Mouse (Mus musculus): ENCODE measurements at regions not wholly inside any gene's neighbourhood (a gene's known extent, or its start where the extent isn't known, plus 50 kb on each side); places are given as distances from the start of the nearest gene placed in this dataset.

GRCm38 (mm10) chr10:37694041-37694690 lies 555.4 kb upstream of the Marcks start:
- no peak for DNase-seq

DNA sequence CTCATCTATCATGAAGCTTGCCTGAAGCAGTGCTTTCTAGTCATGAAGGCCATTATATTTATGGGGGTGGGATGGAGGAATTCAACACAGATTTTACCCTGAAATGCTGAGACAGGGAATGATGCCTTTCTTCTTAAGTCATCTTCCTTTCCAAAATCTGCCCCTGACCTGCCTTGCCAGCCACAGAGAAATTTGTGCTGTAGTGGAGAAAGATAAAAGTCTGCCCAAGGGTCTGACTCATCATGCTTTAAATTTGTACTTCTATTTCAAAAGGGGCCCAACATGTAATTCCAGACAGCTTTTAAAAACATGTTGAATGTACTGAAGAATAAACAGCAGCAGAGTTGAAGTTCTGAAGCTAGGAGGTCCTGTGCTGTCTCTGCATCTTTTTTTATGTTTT lies 554.1 kb upstream of the Marcks start:
- DNase-seq = no peak

GRCm38 (mm10) chr10:37691939-37692338 lies 553.2 kb upstream of the Marcks start:
- peak; percentile 8 for DNase-seq

DNA sequence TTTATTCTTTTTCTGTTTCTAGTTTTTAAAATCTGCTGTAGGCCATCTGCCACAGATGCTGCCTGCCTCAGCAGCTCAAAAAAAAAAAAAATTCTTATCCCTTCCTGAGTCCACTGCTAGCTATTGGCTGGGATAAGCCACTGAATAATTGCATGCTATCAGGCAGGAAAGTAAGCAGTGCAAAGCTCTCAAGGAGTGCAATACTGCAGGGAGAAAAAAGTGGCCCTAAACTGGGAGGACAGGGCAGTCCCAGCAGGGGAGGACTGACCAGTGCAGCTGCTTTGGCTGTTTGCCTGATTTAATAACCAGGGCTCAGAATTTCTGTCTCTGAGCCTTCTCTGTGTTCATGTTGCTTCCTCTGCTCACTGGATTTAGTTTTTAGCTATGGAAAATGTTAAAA lies 544.4 kb upstream of the Marcks start:
- no peak for DNase-seq

DNA sequence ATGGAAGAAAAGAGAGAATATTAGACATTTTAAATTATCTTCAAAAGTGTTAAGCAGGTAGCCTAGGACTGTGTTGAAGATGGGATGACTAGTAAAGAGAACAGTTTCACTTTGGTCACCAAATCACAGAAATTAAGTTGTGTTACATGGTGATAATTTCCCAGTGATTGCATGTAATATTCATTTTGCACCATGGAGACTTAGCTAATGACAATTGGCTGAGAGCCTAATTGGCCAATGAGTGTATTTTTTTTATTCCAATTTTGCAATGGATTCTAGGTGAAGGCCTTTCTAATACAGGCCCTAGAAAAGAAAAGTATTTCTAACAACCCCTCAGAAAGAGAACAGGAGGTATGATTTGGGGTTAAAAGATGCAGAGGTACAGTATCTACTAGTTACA lies 541.9 kb upstream of the Marcks start:
- DNase-seq = no peak

DNA sequence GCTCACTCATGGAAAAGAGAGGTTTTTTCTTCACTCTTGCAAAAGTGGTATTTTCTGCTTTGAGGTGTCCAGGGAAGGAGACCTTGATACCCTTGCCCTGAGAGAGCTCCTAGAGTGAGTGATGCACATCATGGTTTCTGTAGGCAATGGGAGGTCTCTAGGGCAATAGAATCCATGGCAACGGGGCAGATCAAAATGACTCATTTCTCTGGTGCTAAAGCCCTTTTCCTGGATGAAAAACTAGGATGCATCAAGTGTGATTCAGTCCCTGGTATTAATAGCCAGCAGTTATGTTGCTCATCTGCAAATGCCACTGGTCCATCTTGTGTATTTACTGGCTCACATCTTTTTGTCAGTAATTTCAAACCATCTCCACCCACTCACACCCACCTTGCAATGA lies 539.1 kb upstream of the Marcks start:
- no peak for DNase-seq

GRCm38 (mm10) chr10:37668827-37669226 lies 530.1 kb upstream of the Marcks start:
- DNase-seq = no peak

- no peak for DNase-seq
Measured at GRCm38 (mm10) chr10:37667031-37667745, 528.5 kb upstream of the Marcks start.

DNA sequence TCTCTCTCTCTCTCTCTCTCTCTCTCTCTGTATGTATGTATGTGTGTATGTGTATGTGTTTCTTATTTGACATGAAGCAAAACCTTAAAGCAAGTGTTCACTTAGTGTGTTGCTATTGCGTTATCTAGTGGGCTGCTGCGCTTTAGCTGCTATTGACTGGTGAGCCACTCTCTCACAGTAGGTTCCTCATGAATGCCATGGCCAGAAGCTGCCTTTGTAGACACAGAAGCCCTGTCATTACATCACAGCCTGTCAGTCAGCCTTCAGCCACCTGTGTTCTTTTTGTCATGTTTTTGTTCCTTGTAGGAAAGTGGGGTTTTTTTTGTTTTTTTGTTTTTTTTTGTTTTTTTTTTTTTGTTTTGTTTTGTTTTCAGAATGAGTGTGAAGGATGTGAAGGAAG lies 527.8 kb upstream of the Marcks start:
- DNase-seq = no peak

GRCm38 (mm10) chr10:37637001-37637562 lies 498.4 kb upstream of the Marcks start:
- no peak for DNase-seq

GRCm38 (mm10) chr10:37636421-37636820 lies 497.7 kb upstream of the Marcks start:
- DNase-seq = no peak

- no peak for DNase-seq
Measured at GRCm38 (mm10) chr10:37630403-37630802, 491.7 kb upstream of the Marcks start.

GRCm38 (mm10) chr10:37627900-37628299 lies 489.2 kb upstream of the Marcks start:
- no peak for DNase-seq

- no peak for DNase-seq
Measured at GRCm38 (mm10) chr10:37626758-37627201, 488.1 kb upstream of the Marcks start.

DNA sequence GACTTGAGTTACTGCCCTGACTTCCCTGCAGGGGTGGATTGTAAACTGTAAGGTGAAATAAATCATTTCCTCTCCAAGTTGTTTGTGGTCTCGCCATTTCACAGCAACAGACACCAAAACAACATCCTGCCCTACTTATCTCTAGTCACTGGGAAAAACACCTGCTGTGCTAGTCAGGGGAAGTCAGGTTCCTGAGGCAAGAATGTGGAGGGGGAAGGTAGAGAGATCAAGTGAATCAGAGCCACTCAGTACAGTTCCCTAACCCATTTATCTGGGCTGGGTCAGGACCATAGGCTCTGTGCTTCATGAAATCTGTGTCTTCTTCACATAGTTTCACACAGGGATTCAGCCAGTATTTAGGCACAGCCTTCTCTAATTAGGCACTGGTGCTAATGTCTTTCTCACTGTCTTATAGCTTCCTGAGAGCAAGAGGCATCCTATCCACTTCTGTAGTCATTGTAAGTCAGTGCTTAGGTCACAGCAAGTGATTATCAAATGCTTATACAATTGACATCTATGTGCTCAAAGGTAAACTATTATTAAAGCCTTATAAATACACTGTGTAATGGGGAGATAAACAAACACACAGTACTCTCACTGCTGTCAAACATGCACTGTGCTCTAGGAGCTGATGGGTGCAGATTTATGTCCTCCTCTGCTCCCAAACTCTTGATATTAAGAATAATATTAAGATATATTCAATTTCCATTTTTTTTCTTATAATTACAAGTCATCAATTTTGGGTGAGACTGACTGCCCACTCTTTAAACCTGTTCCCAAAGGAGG lies 487.4 kb upstream of the Marcks start:
- no peak for DNase-seq

DNA sequence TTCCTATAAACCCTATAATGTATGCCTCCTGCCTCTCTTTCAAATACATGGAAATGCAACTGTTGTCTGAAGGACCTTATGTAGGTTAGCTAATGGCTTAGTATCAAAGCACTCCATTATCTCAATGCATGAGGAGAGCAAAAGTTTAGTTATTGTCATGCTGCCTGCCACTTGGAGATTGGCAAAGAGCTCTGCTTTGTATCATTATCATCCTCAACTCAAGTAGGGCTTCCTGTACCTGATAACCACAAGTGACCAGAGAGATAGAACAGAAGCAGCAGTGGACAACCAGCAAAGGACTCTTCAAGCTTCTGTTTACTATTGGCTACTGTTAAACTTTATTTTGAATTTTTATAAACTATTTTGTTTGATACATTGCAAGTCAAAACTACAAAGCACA lies 484.3 kb upstream of the Marcks start:
- DNase-seq = no peak

GRCm38 (mm10) chr10:37618606-37619005 lies 479.9 kb upstream of the Marcks start:
- no peak for DNase-seq

- DNase-seq = no peak
Measured at GRCm38 (mm10) chr10:37617708-37618300, 479.1 kb upstream of the Marcks start.

DNA sequence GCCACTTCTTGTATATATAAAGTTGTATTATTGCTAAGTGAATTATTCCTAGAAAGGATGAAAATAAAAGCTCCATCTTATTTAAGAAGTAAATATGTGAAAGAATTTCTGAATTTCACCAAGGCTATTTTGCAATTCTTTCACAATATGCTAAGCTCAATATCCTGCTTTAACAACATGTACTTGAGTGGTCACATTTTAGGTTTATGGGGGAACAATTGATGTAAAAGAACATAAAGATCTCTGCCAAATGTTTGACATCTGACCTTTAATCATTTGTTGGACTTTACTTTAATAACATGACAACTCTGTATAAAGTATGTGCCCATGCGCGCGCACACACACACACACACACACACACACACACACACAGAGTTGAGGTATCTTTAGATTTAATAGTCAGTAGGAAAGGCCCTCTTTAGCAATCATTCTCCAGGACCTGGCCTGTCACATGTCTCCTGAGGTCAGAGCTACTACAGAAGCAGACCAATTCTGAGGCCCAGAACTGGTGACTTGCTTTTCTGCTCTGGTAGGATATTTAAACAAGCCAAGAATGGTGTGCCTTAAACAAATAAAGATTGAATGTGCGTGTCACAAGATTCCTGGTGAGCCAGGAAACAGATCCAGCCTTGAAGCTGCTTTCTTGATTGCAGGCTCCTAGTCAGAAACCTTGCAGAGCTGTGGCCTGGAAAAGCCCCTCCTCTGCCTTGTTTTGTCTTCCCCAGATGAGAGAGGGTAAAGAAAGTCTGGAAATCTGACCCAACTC lies 477.4 kb upstream of the Marcks start:
- no peak for DNase-seq

DNA sequence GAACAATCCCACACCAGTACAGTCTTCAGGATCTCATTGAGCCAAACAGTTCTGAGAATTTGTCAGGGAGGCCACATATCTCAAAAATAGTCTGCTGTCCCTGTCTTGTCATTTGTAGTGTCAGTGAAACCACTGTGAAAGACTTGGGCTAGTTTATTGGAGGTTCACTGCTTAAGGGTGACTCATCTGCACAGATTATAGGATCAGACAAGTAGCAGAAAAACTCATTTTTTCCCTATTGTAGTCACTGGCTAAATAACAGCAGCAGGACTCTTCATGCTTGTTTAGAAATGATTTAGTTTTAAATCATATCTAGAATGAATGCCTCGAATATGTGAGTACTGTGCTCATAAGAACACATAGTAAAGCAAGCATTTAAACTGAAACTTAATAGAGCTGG lies 475.2 kb upstream of the Marcks start:
- DNase-seq = no peak

DNA sequence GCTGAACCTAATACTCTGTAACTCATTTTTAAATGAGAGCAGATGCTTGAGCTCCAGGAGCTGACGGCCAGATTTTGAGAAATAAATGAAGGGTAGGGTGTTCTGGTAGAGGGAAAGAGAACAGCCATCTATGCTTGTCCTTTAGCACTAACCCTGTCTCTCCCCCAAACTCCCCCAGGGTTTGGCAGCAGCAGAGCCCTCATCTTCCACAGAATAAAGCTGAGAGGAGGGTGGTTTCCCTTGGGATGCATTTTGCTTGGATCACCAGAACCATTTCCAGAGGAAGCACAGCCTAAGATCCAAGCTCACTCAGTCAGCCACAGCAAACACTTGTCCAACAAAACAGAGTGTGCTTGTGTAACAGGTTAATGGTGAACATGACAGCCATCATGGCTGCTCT lies 464.8 kb upstream of the Marcks start:
- DNase-seq = no peak

GRCm38 (mm10) chr10:37602936-37603335 lies 464.2 kb upstream of the Marcks start:
- DNase-seq = no peak

Data from cerebellum, adult 11 months (tissue).